Mouse (Mus musculus) Muller cell, postnatal 12 days (primary cell): ENCODE results near the gene Exoc3l4.

ENCODE experiments used
- DNase-seq: peaks from one replicate; pipeline ENCODE4 v3.0.0-alpha.2; 2015; ENCODE audit errors: inconsistent ontology term

Gene Exoc3l4

GRCm38 (mm10) chr12:111416921-111417779, at the start of gene Exoc3l4:
Gene Exoc3l4 (plus strand): TSS chr12:111417017.
- no peak for DNase-seq

- no peak for DNase-seq
Observed at GRCm38 (mm10) chr12:111367065-111367464, 49.8 kb upstream of the Exoc3l4 start.

DNA sequence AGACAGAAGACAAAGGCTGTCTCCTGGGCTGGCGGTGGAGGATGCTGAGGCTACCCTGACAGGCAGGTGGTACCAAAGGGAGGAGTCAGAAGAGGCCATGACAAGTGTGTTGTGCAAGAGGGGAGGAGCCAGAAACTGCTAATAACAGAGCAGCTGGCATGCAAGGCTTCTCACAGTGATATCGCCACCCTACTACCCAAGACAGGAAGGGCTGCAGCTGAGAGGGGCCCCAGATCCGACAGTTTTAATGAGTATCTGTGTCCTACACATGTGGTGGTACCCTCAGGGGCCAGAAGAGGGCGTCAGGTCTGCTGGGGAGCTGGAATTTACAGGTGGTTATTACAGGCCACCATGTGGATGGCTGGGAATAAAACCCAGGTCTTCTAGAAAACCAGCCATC, 46.6 kb upstream of the Exoc3l4 start:
- DNase-seq = no peak

DNA sequence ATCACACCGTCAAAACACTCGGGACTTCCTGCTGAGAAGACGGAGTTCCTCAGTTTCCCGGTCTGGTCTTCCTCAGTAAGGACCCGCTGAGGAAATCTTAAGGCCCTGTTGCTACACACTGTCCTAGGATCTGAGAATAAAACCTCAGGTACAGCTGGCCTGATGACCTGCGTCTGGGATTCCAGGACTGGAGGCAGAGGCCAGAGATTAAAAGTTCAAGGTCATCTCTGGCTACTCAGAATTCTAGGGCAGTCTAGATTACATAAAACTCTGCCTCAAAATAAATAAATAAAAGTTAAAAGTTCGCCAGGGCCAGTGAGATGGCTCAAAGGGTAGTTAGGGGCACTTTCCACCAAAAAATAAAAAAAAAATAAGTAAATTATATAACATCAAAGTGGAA, 44.9 kb upstream of the Exoc3l4 start:
- DNase-seq = no peak

DNA sequence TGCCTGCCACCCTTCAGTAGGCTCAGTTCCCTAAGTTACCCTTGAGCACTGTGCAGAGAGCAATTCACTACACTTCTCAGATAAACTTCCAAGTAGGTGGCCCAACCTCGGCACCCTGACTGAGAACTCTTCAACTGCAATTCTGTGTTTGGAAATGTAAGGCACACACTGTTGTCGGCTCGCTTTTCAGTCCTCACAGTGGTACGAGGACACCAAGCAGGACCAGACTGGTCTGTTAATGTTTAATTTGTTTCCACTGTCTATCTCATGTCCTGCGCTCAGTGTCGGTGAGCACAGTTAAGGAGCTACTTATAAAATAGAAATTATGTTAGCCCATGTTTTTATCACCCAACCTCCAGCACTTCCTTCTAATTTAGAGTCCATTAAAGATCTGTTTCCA, 43.4 kb upstream of the Exoc3l4 start:
- DNase-seq = no peak

DNA sequence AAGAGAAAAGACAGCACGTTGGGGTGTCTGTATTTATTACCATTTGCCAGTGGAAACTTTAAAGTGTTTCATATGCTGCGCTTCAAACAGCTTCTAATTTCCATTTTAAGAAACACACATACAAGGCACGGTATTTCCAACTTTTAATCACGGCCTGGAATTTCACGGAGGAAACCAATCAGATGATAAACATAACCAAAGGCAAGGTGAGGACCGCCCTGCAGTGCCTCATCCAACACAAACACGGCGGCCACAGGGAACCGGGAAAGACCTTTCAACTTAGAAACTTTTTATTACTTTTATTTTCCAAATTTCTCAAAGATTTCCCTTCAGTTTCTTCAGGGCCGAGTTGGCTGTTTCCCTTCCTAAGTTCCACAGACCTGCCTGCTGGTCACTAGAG, 42.1 kb upstream of the Exoc3l4 start:
- no peak for DNase-seq

DNA sequence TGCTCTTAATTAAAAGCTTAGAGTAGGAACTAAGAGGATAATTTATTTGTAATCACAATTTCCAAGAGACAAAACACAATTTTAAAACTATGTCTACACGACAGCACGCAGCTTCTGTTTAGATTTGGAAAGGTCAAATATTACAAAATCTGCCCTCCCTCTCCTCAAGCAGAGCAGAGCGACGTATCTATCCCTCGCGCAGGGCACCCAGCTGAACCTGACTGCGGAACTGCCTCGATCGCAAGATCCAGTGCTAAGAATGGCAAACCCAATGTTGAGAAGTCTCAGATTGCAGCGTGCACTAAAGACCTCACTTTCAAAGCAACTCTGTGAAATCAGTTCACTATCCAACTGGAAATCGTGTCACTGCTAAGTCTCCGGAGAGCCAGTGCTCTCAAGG, 41.3 kb upstream of the Exoc3l4 start:
- no peak for DNase-seq

DNA sequence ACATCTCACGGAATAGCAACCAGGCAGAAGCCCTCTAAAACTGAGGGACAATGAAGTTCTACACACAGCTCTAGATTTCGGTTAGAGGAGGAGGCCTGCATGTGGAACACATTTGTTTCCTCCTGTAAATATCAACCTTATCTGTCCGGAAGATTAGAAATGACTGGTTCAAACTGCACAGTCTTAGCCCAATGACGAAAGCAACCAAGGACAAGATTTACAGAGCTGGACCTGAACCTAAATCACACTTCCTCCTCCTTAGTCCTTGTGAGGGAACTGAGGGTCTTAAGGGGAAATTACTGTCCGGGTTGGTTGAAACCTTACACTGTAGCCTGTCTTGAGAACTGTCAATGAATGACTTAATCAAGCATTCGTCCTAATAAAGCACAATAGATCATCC, 40.8 kb upstream of the Exoc3l4 start:
- no peak for DNase-seq

DNA sequence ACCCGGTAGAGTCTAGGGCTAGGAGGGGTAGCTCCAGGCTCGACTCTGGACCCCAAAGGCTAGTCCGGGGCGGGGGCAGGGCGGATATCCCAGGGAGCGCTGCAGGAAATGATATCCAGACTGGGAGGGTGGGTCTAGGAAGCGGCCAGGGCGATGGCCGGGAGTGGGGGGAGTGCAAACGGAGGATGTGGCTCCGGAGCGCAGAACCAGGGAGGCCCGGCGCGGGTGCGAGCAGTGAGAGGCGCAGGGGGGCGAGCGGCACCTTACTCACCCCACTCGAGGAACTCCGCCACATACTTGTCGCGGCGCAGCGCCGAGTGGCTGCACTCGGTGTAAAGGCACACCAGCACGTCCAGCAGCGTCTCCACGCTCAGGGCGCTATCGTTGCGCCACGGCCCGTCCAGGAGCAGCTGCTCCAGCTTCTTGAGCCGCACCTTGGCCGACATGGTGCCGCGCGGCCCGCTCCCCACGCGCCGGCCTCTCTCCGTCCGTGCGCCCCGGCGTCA, 39.9 kb upstream of the Exoc3l4 start:
- DNase-seq = no peak

DNA sequence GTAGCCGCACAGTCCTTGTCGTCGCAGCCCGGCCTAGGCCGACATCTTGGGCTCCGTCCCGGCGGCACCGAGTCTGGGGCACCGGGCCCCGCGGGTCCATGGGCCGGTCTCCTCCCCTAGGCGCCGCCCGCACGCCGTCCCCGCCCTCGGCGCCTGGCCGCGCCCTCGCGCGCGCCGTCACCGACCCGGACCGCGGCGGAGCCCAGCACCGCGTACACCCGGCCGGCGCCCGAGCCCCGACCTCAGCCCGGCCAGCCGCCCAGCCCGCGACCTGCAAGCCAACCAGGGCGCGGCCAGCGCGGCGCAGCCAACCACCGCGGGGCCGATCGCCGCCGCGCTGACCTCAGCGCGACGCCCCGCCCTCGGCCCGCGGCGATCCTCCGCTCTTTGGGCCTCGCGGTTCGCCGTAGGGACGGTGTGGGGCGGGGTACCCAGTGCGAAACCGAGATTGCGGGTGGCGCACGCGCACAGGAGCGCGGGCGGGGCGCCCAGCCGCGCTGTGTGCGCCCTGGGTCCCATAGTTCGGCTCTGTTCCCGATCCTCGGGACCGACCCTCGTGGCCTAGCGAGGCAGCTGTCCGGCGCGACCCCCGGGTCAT, 39.3 kb upstream of the Exoc3l4 start, which contains the start of gene Cdc42bpb:
Gene Cdc42bpb, minus strand, starts transcription at position 343 of the 598 bp plus-strand sequence.
- peak; percentile 97 for DNase-seq

- no peak for DNase-seq
Observed at GRCm38 (mm10) chr12:111377986-111378490, 38.8 kb upstream of the Exoc3l4 start.

- no peak for DNase-seq
Observed at GRCm38 (mm10) chr12:111378812-111379211, 38.0 kb upstream of the Exoc3l4 start.

DNA sequence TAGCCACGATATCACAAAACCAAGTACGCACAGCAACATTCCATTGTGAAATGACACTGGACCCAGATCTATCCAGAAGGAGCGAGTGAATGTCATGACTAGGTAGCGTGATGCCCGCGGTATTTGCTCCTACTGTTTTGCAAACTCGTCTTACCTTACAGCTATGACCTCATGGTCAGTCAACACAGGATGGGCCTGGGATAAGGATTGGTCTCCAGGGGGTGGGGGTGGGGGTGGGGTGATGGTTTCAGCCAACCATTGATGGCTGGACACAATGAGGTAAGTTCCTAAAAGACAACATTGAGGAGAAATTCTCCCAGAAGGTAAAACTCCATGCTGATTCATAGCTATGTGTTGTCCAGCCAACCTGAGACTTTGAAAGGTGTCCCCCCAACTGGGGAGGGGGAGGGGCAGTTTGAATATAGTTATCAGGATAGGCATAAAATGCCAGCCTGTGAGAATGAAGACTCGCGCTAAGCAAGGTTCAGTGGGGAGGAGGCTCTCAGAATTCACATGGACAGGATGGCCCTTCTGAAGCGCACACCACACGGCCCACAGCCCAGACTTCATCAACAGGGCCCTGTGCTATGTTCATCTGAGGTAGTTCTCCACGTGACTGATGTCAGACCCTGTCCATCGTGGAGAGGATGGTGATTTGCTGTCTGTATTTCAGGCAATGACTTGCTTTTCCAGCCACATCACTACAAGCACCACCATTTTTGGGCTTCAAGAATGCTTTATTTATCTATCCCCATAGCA, 30.8 kb upstream of the Exoc3l4 start:
- no peak for DNase-seq

GRCm38 (mm10) chr12:111386642-111387120, 30.1 kb upstream of the Exoc3l4 start:
- no peak for DNase-seq

DNA sequence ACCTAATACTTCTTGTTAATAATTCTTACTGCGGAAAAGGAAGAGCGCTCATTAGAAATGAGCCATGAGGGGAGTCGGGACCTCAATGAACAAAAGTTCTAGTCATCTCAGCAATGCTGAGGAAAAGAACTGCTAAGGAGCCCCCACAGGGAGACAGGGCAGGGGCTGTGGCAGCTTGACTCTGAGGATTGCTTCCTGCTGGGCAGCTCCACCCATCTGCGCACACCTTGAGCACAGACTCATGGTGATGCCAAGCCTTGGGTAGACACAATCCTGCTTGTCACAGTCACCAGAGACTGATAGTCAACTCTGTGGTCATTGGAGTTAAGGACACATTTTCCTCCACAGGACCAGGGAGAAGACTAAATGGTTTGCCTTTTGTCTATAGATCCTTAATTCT, 29.7 kb upstream of the Exoc3l4 start:
- DNase-seq = no peak

DNA sequence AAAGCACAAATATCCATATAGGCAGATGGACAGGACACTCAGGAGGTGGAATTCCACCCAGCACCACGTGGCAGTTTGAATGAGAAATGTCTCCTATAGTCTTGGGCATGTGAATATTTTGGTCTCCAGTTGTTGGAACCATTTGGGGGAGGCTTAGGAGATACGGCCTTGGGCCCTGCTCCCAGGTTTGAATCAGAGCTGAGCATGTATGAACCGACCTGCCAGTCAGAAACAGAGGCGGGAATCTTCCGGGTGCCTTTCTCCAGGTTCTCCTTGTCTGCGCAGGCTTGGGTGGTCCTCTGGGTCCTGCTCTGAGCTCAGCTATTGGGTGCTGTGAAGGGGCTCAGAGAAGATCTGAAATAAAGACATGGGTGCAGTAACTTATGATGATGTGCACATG, 22.8 kb upstream of the Exoc3l4 start:
- DNase-seq = no peak

GRCm38 (mm10) chr12:111396997-111397396, 19.8 kb upstream of the Exoc3l4 start:
- no peak for DNase-seq

DNA sequence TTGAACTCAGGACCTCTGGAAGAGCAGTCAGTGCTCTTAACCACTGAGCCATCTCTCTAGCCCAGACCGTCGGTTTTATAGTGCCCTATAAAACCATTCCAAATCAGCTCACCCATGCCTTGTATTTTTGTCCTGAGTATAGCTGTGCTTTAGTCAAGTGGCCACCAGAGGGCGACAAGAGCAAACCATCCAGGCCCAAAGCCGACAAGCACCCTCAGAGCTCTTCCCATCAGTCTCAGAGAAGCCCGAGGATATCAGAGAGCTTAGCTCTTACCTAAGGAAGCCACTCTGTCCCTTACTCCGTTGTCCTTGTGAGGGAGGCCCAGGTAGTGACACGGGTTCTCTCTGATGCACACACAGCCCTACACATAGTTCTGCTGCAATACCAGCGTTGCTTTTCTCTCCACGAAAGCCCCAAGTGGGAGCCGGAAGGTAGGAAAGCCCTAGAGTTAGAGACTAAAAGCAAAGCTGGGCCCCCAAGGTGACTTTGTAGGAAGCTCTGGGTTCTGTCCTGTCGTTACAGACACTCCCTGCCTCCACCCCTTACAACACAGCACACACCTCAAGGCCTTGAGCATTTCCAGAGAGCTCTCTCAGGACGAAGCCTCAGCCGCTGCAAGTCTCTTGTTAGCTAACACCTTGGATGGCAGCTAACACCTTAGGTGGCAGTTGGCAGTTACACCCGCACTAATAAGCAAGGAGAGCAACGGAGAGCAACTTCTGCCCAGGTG, 15.2 kb upstream of the Exoc3l4 start:
- DNase-seq = peak; percentile 78

- DNase-seq = no peak
Observed at GRCm38 (mm10) chr12:111404880-111405279, 11.9 kb upstream of the Exoc3l4 start.

DNA sequence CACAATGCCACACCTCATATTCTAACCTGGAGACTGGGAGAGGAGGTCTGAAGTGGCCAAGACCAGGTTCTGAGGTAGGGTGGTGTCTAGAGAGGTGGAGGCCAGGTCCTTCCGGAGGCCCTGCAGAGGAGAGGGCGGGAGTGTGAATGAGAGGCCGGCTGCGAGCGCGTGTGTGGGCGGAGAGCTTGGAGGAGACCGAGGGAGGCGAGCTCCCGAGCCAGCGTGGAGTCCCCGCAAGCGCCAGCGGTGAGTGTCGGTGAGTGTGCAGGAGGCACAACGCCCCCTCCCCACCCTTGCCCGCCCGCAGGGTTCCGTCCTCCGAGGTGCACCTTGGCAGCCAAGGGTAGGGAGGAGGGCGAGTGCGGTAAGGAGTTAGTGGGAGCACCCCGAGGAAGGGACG, 10.2 kb upstream of the Exoc3l4 start, which contains the start of gene Lbhd2:
Gene Lbhd2, plus strand, starts transcription at position 188 of the 400 bp plus-strand sequence.
- no peak for DNase-seq

- DNase-seq = no peak
Observed at GRCm38 (mm10) chr12:111409583-111409982, 7.2 kb upstream of the Exoc3l4 start.
